Mouse (Mus musculus) small intestine, adult 2 months (tissue): ENCODE measurements around the gene Plau. TPM values are rescaled to one million over a fixed set of nuclear protein-coding genes. Genes with fewer than 3 reads are reported as not detected.

ENCODE experiments used
- H3K27ac ChIP-seq: fragments of 200-500 bp; 2 replicates; pipeline ENCODE4 v1.5.1; 2012; ENCODE audit warnings: low read depth, low read length, control low read depth, inconsistent platforms; ENCODE audit not compliant: insufficient read depth
- H3K27me3 ChIP-seq: fragments of 200-500 bp; 2 replicates; pipeline ENCODE4 v1.6.1; 2012; ENCODE audit warnings: mild to moderate bottlenecking, moderate library complexity, low read length, inconsistent platforms; ENCODE audit not compliant: control insufficient read depth, insufficient read depth
- H3K36me3 ChIP-seq: fragments of 200-500 bp; 2 replicates; pipeline ENCODE4 v1.6.1; 2012; ENCODE audit warnings: mild to moderate bottlenecking, low read length, control low read depth, inconsistent platforms; ENCODE audit not compliant: control insufficient read depth, insufficient read depth
- H3K4me1 ChIP-seq: fragments of 200-500 bp; 2 replicates; pipeline ENCODE4 v1.6.1; 2012; ENCODE audit warnings: low read length, inconsistent platforms, mixed read lengths; ENCODE audit not compliant: control insufficient read depth, insufficient read depth, insufficient read length
- H3K4me3 ChIP-seq: fragments of 200-500 bp; 2 replicates; pipeline ENCODE4 v1.5.1; 2012; ENCODE audit warnings: low read depth, mild to moderate bottlenecking, control low read depth, inconsistent platforms, low read length, moderate library complexity
- CTCF ChIP-seq: fragments of 200-500 bp; IDR thresholded peaks from 2 replicates; pipeline ENCODE4 v1.5.1; 2012; ENCODE audit warnings: low read depth, mild to moderate bottlenecking, control low read depth, inconsistent platforms, low read length, moderate library complexity, mixed read lengths; ENCODE audit not compliant: insufficient replicate concordance, insufficient read length; ENCODE audit errors: extremely low read depth
- POLR2A ChIP-seq: fragments of 200-500 bp; IDR thresholded peaks from 2 replicates; pipeline ENCODE4 v1.6.1; 2012; ENCODE audit warnings: low read depth, mild to moderate bottlenecking, control low read depth, inconsistent platforms, low read length, moderate library complexity
- WGBS: fragments of 180-500 bp; shearing (Covaris S2); methylation state at CpG from one replicate; pipeline ENCODE4 v1.1.7; 2018; 5-methylcytosine and 5-hydroxymethylcytosine counted together
- polyA plus RNA-seq: library from polyadenylated mRNA; depleted of rRNA; stranded (reverse); fragments of >200 nt; gene quantifications from 2 replicates; pipeline ENCODE4 v1.2.3, GENCODE M21; 2012

Plau gene
- polyA plus RNA-seq, 1 experiment: 3.8 TPM

GRCm38 (mm10) chr14:20845577-20846088 is 9.2 kb downstream of the Plau start:
- WGBS: 63% methylated on average over 9 of the region's 9 CpGs
- H3K4me1 ChIP-seq: no peaks in the 10 kb centered on the region
- peak overlapping the region; percentile 26; the same call in 1 of the 2 replicates for H3K4me3 ChIP-seq
- H3K27me3 ChIP-seq: no peaks in the 10 kb centered on the region
- H3K27ac ChIP-seq: peak overlapping the region; percentile 62
- TF ChIP-seq CTCF: no peak
- H3K36me3 ChIP-seq: no peaks in the 10 kb centered on the region

GRCm38 (mm10) chr14:20846214-20846613 is 9.8 kb downstream of the Plau start:
- WGBS: 65% methylated on average over 7 of the region's 7 CpGs

GRCm38 (mm10) chr14:20847637-20848129 is 11.2 kb downstream of the Plau start:
- TF ChIP-seq POLR2A (no peak), CTCF (no peak)
- 61% methylated on average over 3 of the region's 3 CpGs for WGBS

More at GRCm38 (mm10) chr14:20846214-20846613, 9.8 kb downstream of the Plau start:
- H3K36me3 ChIP-seq: no peaks in the 10 kb centered on the region
- peak overlapping the region; percentile 26; the same call in 1 of the 2 replicates for H3K4me3 ChIP-seq
- TF ChIP-seq CTCF (no peak), POLR2A (no peak)
- H3K27me3 ChIP-seq: no peaks in the 10 kb centered on the region
- no peaks in the 10 kb centered on the region for H3K4me1 ChIP-seq
- peak overlapping the region; percentile 62 for H3K27ac ChIP-seq

GRCm38 (mm10) chr14:20849753-20850152 is 13.3 kb downstream of the Plau start:
- Histone ChIP-seq H3K4me1 (no peaks in the 10 kb centered on the region), H3K27me3 (no peaks in the 10 kb centered on the region), H3K36me3 (no peaks in the 10 kb centered on the region), H3K27ac (no peak overlapping the region), H3K4me3 (no peak overlapping the region)
- 78% methylated on average over 4 of the region's 4 CpGs for WGBS
- TF ChIP-seq POLR2A (no peak), CTCF (no peak)

More at GRCm38 (mm10) chr14:20847637-20848129, 11.2 kb downstream of the Plau start:
- H3K27ac ChIP-seq: no peak overlapping the region
- no peaks in the 10 kb centered on the region for H3K4me1 ChIP-seq
- no peaks in the 10 kb centered on the region for H3K27me3 ChIP-seq
- H3K4me3 ChIP-seq: no peak overlapping the region
- no peaks in the 10 kb centered on the region for H3K36me3 ChIP-seq

GRCm38 (mm10) chr14:20850498-20850897 is 14.0 kb downstream of the Plau start:
- H3K4me1 ChIP-seq: no peaks in the 10 kb centered on the region
- WGBS: 31% methylated on average over 2 of the region's 2 CpGs
- H3K36me3 ChIP-seq: no peaks in the 10 kb centered on the region
- H3K27ac ChIP-seq: no peak overlapping the region
- H3K27me3 ChIP-seq: no peaks in the 10 kb centered on the region
- H3K4me3 ChIP-seq: no peak overlapping the region
- no peak for TF ChIP-seq CTCF
- TF ChIP-seq POLR2A: no peak

GRCm38 (mm10) chr14:20851776-20852175 is 15.3 kb downstream of the Plau start:
- no peaks in the 10 kb centered on the region for H3K4me1 ChIP-seq
- TF ChIP-seq CTCF (no peak), POLR2A (no peak)
- no peaks in the 10 kb centered on the region for H3K36me3 ChIP-seq
- no peak overlapping the region for H3K27ac ChIP-seq
- H3K27me3 ChIP-seq: no peaks in the 10 kb centered on the region
- no peak overlapping the region for H3K4me3 ChIP-seq

- Histone ChIP-seq H3K36me3 (no peaks in the 10 kb centered on the region), H3K27me3 (no peaks in the 10 kb centered on the region), H3K4me1 (no peaks in the 10 kb centered on the region), H3K4me3 (no peak overlapping the region), H3K27ac (no peak overlapping the region)
- 56% methylated on average over 2 of the region's 2 CpGs for WGBS
- TF ChIP-seq CTCF (no peak), POLR2A (no peak)
These were observed 24.7 kb downstream of the Plau start for GRCm38 (mm10) chr14:20861152-20861551.
